Mouse (Mus musculus) testis, adult 2 months (tissue): Measurements from ENCODE around the gene Nap1l1. TPM values are rescaled to one million over a fixed set of nuclear protein-coding genes. Genes with fewer than 3 reads are reported as not detected.

Experiments
- H3K27ac ChIP-seq: fragments of 200-500 bp; 2 replicates; pipeline ENCODE4 v1.5.1; 2012; ENCODE audit warnings: low read depth, low read length; ENCODE audit not compliant: control insufficient read depth, insufficient read depth
- H3K27me3 ChIP-seq: fragments of 200-500 bp; 2 replicates; pipeline ENCODE4 v1.6.1; 2012; ENCODE audit warnings: mild to moderate bottlenecking, low read length, moderate library complexity; ENCODE audit not compliant: control insufficient read depth, insufficient read depth
- H3K36me3 ChIP-seq: fragments of 200-500 bp; 2 replicates; pipeline ENCODE4 v1.6.1; 2012; ENCODE audit warnings: mild to moderate bottlenecking, low read length; ENCODE audit not compliant: control insufficient read depth, insufficient read depth
- H3K4me1 ChIP-seq: fragments of 200-500 bp; 2 replicates; pipeline ENCODE4 v1.6.1; 2012; ENCODE audit warnings: low read length; ENCODE audit not compliant: control insufficient read depth, insufficient read depth
- H3K4me3 ChIP-seq: fragments of 200-500 bp; 2 replicates; pipeline ENCODE4 v1.5.1; 2012; ENCODE audit warnings: low read depth, mild to moderate bottlenecking, low read length, moderate library complexity, mixed read lengths; ENCODE audit not compliant: control insufficient read depth
- CTCF ChIP-seq: fragments of 200-500 bp; IDR thresholded peaks from 2 replicates; pipeline ENCODE4 v1.5.1; 2012; ENCODE audit warnings: low read depth, mild to moderate bottlenecking, inconsistent platforms, low read length, moderate library complexity; ENCODE audit not compliant: control insufficient read depth, insufficient read depth, insufficient replicate concordance
- POLR2A ChIP-seq: fragments of 200-500 bp; IDR thresholded peaks from 2 replicates; pipeline ENCODE4 v1.6.1; 2012; ENCODE audit warnings: low read depth, mild to moderate bottlenecking, inconsistent platforms, low read length, moderate library complexity; ENCODE audit not compliant: control insufficient read depth
- polyA plus RNA-seq: library from polyadenylated mRNA; depleted of rRNA; stranded (reverse); fragments of >200 nt; gene quantifications from 2 replicates; pipeline ENCODE4 v1.2.3, GENCODE M21; 2012

Nap1l1 gene
- polyA plus RNA-seq, 1 experiment, result 23.5 TPM

- peaks cover 4% of the 10 kb centered on the region for H3K4me1 ChIP-seq
- H3K27ac ChIP-seq, result no peak overlapping the region
- no peak overlapping the region for H3K4me3 ChIP-seq
- H3K27me3 ChIP-seq, result no peaks in the 10 kb centered on the region
- H3K36me3 ChIP-seq, result no peaks in the 10 kb centered on the region
- TF ChIP-seq CTCF (no peak), POLR2A (no peak)
These were observed 55.3 kb downstream of the Nap1l1 start for GRCm38 (mm10) chr10:111528283-111528682.

GRCm38 (mm10) chr10:111530398-111530797, 57.4 kb downstream of the Nap1l1 start:
- no peaks in the 10 kb centered on the region for H3K4me1 ChIP-seq
- H3K27me3 ChIP-seq, result no peaks in the 10 kb centered on the region
- no peaks in the 10 kb centered on the region for H3K36me3 ChIP-seq
- no peak overlapping the region for H3K27ac ChIP-seq
- H3K4me3 ChIP-seq, result no peak overlapping the region
- TF ChIP-seq POLR2A (no peak), CTCF (no peak)

DNA sequence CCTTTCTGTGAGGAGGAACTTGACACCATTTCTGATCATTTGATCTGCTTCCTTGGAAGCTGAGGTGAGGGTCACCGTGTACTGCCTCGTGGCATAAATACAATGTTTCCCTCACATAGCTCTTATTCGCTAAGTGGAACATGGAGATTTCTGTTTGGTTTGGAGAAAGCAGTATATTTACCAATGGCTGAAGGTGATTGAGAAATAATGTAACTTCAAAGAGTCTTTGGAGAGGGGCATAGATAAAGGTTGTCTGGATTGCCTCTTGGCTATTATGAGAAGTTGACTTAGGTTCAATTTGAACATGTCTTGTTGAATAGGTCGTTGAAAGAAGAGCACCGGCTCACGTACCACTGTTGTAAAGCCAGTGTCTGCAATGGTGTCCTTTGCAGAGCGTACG, 61.7 kb downstream of the Nap1l1 start:
- TF ChIP-seq POLR2A (no peak), CTCF (no peak)
- Histone ChIP-seq H3K4me1 (peaks cover under 1% of the 10 kb centered on the region; the same call in 1 of the 2 replicates), H3K36me3 (no peaks in the 10 kb centered on the region), H3K4me3 (no peak overlapping the region), H3K27me3 (no peaks in the 10 kb centered on the region), H3K27ac (no peak overlapping the region)

DNA sequence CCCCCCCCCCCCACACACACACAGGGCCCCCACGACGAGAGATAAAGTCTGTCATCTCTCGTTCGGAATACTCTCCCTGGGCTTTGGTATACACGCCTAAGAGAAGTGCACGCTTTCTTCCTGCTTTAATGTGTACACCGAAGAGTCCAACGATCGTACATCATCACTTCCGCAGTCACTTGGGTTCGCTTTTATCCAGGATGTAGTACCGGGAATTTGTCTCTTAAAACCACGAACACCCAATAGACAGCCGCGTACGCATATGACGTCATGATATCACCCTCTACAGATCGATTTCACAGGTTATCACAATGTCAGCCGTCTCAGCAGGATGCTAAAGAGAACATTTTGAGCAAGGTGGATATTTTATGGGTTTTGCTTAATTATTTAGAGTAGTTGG, 64.4 kb downstream of the Nap1l1 start:
- no peaks in the 10 kb centered on the region for H3K27me3 ChIP-seq
- H3K27ac ChIP-seq, result no peak overlapping the region
- peak overlapping the region; percentile 53; the same call in 1 of the 2 replicates for H3K4me3 ChIP-seq
- no peaks in the 10 kb centered on the region for H3K36me3 ChIP-seq
- H3K4me1 ChIP-seq, result peaks cover 6% of the 10 kb centered on the region
- TF ChIP-seq CTCF (no peak), POLR2A (no peak)

DNA sequence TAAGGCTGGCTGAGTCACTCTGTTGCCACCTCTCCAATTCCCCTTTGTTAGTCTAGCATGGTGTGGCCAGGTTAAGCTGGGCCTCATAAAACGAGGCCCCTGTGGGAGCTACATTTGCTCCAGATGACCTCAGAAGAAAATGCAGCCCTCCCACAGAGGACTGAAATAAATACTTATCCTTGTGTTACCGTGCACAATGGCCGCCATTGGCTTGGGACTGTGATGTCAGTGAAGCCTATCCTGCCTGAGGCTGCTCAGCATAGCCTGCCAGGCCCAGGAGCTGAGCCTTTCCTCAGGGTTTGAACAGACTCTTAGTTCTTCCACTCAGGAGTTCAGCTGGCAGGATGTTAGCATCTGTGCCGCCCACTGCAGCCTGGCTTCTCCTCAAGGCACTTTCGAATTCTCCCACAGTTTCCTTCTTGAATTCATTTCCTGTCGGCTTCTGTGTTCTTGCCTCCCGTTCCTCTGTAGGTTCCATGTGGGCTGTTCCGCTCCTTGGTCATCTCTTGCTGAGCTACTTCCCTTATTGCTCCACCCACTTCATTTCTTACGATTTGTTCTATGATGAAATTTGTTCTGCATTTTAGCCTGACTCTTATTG, 66.8 kb downstream of the Nap1l1 start:
- Histone ChIP-seq H3K4me3 (peak overlapping the region; percentile 21; the same call in 1 of the 2 replicates), H3K27me3 (no peaks in the 10 kb centered on the region), H3K27ac (no peak overlapping the region), H3K4me1 (peaks cover 6% of the 10 kb centered on the region), H3K36me3 (no peaks in the 10 kb centered on the region)
- TF ChIP-seq CTCF, result no peak
- TF ChIP-seq POLR2A, result no peak

DNA sequence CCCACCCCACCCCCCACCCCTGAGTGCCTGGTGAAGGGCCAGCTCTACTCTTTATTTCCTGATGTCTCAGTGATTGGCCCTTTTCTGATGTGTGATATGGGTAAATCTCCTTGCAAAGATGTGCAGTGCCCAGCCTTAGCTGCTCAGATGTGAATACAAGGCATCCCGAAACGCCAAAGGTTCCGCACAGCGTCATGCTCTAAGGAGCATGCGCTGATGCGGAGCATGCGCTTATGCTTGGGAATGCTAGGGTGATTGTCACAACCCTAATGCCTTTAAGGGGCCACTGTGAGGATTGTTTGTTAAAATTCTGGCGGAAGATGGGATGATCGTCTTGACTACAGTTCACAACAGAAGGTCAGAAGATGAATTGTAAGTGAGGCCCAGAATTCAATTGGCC, 67.7 kb downstream of the Nap1l1 start:
- Histone ChIP-seq H3K27ac (no peak overlapping the region), H3K4me3 (0 out of 2 replicates have a peak overlapping the region, but pooled peaks have one; percentile 0), H3K27me3 (no peaks in the 10 kb centered on the region), H3K4me1 (peaks cover 6% of the 10 kb centered on the region), H3K36me3 (no peaks in the 10 kb centered on the region)
- TF ChIP-seq POLR2A, result no peak
- no peak for TF ChIP-seq CTCF

GRCm38 (mm10) chr10:111543106-111543505, 70.1 kb downstream of the Nap1l1 start:
- TF ChIP-seq POLR2A (no peak), CTCF (no peak)
- Histone ChIP-seq H3K36me3 (no peaks in the 10 kb centered on the region), H3K4me1 (peaks cover 6% of the 10 kb centered on the region), H3K27ac (no peak overlapping the region), H3K27me3 (no peaks in the 10 kb centered on the region), H3K4me3 (no peak overlapping the region)

DNA sequence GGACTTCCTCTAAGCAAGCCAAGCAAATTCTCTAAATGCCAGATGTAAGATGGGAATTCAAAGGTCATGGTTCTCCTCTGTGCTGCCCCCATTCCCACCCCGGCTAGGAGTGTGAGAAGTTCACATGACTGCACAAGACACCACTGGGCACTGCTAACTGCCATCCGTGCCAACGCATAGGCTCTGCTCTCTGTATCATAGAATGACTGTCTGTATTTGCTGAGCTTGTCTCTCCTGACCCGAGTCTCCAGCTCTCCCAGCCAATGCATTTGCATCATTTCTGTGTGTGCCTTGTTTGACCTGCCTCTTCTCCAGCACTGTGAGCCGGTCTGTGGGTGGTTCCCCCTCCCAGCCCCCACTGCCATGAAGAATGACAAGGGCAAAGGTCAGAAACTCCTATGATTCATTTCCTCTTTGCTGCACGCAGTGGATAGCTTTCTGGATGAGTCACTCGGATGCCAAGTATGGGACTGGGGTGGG, 70.8 kb downstream of the Nap1l1 start:
- Histone ChIP-seq H3K27me3 (no peaks in the 10 kb centered on the region), H3K4me1 (peaks cover 6% of the 10 kb centered on the region), H3K27ac (no peak overlapping the region), H3K4me3 (no peak overlapping the region), H3K36me3 (no peaks in the 10 kb centered on the region)
- no peak; the same call in 1 of the 2 replicates for TF ChIP-seq POLR2A
- no peak for TF ChIP-seq CTCF
